Mouse (Mus musculus): ENCODE results near the gene A530084C06Rik.

A530084C06Rik gene

DNA sequence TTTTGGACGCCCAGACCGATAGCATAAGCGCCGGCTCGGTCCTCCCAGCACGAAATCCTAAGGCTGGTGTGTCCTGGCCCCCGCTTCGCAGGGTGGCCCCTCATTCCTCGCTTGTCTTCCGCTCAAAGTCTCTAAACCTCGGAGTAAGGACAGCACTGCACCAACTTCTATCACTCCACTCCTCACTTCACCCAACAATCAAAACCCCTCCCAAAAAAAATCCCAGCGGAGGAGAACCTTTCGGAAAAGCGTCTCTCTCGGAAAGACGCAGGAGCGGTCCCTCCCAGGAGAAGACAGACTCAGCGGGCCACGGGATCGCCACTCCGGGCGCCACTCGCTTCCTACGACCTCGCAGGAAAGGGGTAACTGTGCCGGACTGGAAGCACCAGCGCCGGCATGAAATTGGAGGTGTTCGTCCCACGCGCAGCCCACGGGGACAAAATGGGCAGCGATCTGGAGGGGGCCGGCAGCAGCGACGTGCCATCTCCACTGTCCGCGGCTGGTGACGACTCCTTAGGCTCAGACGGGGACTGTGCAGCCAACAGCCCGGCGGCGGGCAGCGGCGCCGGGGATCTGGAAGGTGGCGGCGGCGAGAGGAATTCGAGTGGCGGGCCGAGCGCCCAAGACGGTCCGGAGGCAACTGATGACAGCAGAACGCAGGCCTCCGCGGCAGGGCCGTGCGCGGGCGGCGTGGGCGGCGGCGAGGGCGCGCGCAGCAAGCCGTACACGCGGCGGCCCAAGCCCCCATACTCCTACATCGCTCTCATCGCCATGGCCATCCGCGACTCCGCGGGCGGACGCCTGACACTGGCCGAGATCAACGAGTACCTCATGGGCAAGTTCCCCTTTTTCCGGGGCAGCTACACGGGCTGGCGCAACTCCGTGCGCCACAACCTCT is at the start of gene A530084C06Rik:
Gene A530084C06Rik (minus strand): TSS at position 813 of the 898 bp plus-strand sequence.
- peak; percentile 7 to 12 for DNase-seq

- no peak for DNase-seq
Observed at GRCm38 (mm10) chr13:31603964-31604363, 44.8 kb upstream of the A530084C06Rik start.

DNA sequence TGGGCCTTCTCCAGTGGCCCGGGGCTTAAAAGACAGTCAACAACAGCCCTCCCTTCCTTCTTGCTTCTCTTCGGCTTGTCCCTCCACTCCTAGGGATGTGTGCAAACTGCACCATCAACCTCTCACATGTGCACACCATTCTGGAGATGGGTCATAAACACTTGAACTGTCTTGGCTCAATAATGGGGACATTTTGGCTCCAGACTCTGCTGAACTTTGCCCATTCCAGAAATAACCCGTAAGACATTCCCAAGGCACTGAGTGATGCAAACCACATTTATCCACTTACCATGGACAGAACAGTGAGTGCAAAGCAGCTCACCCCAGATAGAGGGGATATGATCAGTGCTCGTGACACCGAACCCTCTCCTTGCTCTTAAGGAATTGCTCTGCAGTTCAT is 40.4 kb upstream of the A530084C06Rik start:
- DNase-seq: no peak

DNA sequence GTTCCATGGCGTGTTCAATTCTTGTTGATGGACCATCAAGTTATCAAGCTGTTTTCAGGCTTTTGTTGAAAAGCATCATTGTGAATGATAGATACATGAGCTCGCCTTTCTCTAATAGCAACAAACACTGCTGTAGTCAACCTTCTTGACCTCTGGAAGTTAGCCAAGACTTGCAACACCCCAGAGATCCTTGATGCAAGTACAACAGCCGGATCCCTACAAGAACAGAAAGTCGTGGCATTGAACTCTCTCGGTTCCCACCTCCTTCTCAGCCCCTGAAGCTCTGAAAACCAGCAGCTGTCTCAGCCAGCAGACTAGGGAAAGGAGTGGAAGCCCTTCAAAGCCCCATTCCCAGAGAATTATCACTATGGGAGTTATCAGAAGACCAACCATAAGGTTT is 28.2 kb upstream of the A530084C06Rik start:
- no peak for DNase-seq

DNA sequence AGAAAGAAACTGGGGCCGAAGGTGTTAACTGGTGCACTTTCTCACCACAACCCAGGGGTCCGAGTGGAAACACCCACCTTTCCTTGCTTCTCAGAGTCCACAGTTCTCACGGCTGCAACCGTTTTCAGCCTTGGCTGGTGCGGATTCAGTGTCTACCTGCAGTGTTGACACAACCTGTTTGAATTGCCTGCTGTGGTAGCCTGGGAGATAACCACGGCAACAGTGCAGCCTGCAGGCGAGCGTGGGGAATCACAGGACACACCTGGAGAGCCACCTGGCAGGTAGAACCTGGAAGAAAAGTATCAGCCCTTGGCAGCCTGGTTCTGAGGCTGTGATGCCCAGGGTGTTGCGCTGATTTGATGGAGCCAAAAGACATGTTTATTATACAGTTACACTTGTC is 20.7 kb upstream of the A530084C06Rik start:
- DNase-seq: peak; percentile 1 to 4

- no peak for DNase-seq
Observed at GRCm38 (mm10) chr13:31578389-31578788, 19.3 kb upstream of the A530084C06Rik start.

DNA sequence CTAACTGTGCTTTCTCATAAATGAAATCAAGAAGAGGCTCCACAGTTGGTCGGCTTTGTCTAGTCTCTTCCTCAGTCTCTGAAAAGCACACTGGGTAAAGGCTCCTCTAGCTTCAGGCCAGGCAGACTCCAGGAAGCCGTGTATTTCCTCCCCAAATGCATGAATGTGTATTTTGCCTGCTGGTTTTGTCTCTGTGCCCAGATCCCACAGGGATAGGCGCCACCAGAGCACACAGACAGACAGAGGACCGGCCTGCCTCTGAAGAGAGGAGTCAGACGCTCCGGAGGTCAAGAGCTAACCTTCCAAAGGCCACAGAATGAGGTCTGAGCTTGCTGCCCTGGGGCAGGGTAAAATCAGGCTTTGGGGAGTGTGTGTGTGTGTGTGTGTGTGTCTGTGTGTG is 18.4 kb upstream of the A530084C06Rik start:
- no peak for DNase-seq

GRCm38 (mm10) chr13:31576696-31577095 is 17.6 kb upstream of the A530084C06Rik start:
- no peak for DNase-seq

- no peak for DNase-seq
Observed at GRCm38 (mm10) chr13:31574627-31575026, 15.5 kb upstream of the A530084C06Rik start.

DNA sequence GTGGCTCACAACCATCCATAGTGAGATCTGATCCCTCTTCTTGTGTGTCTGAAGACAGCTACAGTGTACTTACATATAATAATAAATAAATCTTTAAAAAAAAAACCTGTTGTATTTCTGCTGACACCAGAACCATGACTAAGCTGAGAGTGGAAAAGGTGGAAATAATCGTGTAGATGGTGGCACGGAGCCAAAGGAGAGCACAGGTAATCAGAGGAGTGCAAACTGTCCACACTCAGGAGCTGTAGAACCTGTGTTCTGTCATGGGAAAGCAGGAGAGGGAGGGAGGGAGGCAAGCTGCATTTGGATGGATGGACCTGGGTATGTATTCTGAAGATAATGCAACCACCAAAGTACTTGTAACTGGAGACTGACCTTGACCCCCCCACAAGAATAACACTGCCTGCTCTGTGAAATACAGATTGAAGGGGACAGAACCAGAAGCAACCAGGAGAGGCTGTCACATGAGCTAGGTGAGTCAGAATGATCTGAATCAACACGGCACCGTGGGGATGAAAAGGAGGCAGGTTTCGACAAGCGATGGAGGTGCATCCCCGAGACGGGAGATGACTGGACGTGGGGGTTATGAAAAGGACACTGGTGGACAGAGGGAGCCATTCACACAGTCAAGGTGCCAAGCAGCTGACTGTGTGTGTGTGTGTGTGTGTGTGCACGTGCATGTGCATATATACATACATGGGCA is 13.8 kb upstream of the A530084C06Rik start:
- DNase-seq: no peak

DNA sequence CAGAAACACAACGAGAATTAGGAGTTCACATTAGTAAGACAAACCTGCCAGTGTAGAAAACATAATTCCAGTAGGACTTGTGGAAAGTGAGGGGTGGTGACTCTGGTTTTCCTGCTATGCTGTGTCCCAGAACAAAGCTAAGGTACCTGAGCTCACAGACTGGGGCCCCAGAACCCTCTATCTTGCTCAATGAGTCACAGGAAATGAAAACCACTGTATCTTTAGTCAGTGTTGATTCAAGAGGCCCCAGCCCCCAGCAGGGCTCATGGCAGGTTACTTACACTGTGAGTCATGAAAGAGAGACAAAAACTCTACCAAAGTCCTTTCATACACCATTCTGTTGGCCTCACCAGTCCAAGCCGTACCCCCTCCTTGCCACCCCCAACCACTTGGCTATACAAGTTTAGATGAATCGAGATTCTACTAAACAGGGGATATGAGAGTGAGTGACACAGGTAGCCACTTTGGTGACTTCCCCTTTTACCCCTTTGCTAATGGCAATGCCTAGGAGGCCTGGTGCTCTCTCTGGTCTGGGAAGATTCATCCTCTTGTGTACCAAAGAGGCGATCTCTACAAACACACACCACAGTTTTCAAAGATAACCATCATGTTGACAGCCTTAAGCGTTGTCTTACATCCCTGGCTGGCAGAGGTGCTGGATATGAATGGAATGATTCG is 8.6 kb upstream of the A530084C06Rik start:
- DNase-seq: no peak

DNA sequence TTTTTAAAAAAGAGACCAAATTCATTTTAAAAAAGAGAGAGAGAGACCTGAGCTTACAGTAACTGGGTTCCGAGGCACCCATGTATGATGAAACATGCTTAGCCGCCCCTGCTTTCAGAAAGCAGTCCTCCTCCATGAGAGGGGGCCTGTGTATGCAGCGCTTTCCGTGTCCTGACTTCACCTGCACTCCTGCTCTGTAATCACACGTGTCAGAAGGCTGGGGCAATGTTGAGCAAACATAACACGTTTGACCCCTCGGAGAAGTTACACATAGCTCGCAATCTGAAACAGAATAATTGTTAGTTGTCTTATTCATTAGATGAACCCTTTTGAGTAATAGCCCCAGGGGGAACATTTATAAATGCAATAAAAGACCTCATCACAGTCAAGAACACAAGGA is 8.0 kb upstream of the A530084C06Rik start:
- DNase-seq: no peak

GRCm38 (mm10) chr13:31564394-31564793 is 5.3 kb upstream of the A530084C06Rik start:
- DNase-seq: no peak

DNA sequence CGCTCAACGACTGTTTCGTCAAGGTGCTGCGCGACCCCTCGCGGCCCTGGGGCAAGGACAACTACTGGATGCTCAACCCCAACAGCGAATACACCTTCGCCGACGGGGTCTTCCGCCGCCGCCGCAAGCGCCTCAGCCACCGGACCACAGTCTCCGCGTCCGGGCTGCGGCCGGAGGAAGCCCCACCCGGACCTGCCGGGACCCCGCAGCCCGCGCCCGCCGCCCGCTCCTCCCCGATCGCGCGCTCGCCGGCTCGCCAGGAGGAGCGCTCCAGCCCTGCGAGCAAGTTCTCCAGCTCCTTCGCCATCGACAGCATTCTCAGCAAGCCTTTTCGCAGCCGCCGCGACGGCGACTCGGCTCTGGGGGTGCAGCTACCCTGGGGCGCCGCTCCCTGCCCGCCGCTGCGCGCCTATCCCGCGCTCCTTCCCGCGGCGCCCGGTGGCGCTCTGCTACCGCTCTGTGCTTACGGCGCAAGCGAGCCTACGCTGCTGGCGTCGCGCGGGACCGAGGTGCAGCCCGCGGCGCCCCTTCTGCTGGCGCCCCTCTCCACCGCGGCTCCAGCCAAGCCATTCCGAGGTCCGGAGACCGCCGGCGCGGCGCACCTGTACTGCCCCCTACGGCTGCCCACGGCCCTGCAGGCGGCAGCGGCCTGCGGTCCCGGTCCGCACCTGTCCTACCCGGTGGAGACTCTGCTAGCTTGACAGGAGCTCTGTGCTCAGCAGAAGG is 449 bp upstream of the A530084C06Rik start:
- DNase-seq: peak; percentile 43 to 49

DNA sequence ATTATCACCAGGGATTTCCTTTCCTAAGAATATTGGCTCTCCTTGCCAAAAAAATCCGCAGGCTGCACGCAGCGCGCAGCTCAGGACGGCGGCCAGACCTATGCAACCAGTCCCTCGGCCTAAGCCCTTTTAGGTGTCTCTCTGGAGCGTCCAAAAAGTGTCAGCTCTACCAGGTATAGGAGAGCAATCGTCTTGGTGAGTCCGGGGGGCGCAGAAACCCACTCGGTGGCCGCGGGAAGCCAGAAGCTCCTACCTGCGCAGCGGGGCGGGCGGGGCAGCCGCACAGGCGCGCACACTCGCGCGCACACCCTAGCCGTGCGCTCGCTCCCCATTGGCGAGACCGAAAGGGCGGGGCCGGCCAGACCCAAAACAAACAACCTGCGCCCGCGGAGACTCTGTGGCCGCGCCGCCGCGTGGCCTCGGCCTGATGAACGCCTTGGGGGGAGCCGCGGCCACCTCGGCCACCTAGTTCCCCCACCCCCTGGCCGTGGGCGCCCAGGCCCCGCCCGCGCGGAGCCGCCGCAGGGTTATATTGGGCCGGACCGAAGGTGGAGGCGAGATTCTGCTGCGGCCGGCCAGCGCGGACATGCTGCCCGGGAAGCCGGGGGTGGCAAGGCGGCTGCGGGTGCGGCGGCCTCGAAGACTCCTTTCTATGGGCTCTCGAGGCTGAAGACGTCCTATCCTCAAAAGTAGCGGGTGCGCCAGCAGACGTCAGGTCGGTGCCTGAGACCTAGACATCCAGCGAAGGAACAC is 1.2 kb downstream of the A530084C06Rik start:
- peak; percentile 6 to 12 for DNase-seq

DNA sequence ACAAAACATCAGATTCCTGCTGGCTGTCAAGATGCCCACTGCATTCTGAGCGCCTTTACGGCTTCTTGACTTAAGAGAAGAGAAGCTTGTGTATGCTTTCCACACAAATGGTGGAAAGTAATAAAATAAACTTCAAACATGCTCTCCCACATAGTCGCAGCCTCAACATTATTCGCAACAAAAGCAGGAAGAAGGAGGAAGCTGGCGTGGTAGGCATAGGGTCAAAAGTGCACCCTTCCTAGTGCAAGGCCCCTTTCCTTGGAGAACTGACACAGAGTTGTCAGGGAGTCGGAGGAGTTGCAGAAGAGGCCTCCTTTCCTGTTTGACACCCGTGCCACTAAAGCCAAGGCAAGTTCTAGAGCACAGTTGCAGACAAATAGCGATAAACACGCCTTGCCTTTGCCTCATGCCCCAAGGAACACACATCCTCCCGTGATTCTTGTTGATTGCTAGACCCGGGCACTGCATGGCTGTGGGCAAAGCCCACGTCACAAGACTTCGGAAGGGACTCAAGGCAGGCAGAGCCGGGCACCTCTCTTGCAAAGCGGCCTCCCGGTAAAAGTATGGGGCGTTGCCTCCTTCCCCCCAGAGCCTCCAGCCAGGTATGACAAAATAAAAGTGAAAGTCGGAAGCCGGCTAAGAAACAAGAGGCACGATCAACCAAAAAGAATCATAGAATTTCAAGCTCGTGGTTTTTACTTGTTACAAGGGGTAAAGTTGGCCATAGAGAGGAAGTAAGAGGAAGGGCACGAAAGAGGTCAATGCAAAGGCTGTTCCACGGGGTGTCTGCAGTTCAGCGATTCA is 2.0 kb downstream of the A530084C06Rik start:
- no peak for DNase-seq

GRCm38 (mm10) chr13:31555834-31556233 is 3.3 kb downstream of the A530084C06Rik start, which contains the start of gene Foxq1:
Foxq1 (plus strand) TSS chr13:31556134.
- DNase-seq: no peak

GRCm38 (mm10) chr13:31547610-31548009 is 11.5 kb downstream of the A530084C06Rik start:
- no peak for DNase-seq

- DNase-seq: no peak
Observed at GRCm38 (mm10) chr13:31547204-31547603, 11.9 kb downstream of the A530084C06Rik start.

- DNase-seq: no peak
Observed at GRCm38 (mm10) chr13:31546784-31547183, 12.3 kb downstream of the A530084C06Rik start.

DNA sequence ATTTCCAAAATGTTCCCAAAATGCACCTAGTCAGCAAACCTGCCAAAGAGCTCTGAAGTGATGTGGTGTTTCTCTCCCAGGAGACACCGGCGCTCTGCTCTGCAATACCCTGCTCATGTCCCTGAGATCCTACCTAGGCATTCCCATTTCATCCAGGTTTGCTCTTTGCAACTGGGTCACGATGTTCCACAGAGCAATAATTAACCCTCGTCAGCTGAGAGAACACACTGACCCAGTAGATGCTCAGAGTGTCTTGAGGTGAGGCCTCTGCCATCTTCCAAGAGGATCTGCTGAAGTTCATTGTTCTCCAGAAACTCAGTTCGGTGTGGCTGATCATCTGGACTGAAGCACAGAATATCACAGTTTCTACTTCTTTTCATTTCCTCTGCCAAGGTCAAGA is 16.1 kb downstream of the A530084C06Rik start:
- no peak for DNase-seq

Measured in thymus, postnatal 36 days (tissue).